Mouse (Mus musculus) inflammation-experienced regulatory T-cells, adult 16 weeks (primary cell): ENCODE measurements around the gene Cramp1l. TPM values are rescaled to one million over a fixed set of nuclear protein-coding genes. Genes with fewer than 3 reads are reported as not detected.

Experiments
- polyA plus RNA-seq: library from polyadenylated mRNA; unstranded; fragments of 100-300 nt; shearing (Covaris generic); gene quantifications from one replicate; pipeline ENCODE4 v1.2.1, GENCODE M21; 2017

The Cramp1l gene
- polyA plus RNA-seq: 5.3 TPM

DNA sequence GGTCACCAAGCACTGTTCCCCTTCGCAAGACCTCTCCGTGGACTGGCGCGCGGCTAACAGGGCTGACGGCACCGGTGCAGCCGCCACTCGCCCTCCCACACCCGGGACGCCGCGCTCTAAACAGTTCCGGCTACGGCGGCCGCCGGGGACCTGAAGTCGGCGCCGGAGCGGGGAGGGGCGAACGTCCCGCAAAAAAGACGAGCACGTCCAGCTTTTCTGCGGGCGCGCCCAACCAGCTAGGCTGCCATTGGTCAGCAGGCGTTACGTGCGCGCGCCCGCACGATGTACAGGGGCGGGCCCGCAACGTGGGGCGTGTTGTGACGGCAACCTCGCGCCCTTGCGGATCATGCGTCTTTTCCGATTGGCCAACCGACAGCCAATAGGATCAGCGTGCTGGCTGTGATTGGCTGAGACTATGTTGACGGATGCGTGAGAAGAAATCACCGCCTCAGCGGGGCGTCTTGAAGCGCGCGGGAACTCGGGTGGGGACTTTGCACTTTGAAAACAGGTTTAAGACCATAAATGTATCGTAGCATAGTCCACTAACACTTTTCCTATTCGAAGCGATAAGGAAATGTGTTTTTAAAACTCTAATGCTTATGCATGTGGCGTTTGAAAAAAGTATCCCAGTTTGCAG is at the start of gene Cramp1l, which contains the start of gene Ift140:
Cramp1l (minus strand) TSS at position 134 of the 637 bp plus-strand sequence.
Ift140 (plus strand) TSS at position 431 of the 637 bp plus-strand sequence.

DNA sequence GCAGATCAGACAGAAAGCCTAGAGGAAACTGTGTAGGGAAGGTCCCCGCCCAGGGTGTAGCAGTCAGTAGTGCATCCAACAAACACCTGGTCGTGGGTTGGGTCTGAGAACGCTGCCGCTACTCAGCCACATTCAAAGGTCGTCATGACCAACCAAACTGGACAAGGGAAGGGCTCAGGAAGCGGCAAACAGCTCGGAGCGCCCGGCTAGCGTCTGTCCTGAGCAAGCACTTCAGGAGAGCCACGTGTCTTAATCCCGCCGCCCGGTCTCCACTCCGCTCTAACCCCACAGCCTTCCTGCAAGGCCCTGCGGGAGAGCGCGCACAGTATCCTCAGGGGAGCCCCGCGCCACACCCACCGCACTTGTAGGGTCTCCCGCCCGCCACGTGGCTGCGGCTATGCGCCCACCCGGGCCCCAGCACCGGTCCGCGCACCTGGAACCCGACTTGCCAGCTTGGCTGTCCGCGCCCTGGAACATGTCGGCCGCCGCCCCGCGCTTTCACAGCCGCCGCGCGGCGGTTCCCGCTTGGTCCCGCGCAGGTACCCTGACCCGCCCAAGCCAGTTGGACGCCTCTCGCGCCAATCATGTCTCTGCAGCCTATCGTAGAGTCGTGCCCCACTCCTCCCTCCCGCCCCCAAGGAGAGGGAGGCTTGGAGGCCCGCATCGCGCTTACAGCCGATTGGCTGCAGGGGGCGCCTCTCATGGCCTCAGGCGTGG is 55.3 kb downstream of the Cramp1l start, which contains the start of gene Jpt2:
Jpt2 (minus strand) TSS at position 555 of the 717 bp plus-strand sequence.

DNA sequence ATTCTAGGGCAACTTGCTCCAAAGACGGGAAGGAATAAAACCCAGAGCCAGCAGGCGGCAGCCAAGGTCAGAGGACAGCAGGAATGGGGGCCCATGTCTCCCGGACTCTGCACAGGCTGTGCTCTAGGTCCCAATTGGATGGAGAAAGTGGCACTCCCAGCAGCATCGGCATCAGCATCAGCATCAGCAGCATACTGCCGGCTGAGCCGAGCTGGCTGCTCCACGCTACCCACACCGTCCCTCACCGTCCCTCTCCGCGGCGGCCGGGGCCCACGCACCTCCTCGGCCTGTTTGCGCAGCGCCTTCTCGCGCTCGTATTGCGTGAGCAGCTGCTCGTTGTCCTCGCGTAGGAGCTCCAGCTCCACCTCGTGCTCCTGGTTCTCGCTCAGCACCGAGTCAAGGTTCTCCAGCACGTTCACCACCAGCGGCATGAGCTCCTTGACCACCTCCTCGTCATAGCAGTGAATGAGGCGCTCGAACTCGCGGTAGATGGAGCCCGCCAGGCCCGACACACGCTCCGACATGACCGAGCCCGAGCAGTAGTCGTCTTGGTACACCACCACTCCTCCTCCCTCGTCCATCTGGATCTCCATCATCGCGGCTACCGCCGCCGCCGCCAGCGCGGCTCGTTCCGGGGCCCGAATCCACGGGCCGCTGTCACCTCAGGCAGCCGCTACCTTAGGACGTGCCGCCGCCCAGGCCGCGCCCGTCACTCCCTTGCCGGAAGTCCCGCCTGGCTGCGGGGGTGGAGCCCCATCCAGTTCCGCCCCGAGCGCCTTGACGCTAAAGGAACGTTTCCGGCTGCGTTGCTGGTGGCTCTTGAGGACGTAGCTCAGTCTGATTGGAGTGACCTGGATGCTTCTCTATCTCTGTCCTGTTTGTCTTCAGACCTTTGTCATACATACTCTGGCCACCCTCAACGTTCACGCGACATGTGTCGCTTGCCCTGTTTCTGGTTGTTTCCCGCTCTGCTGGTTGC is 79.0 kb downstream of the Cramp1l start, which contains the start of gene Mapk8ip3:
Mapk8ip3 (minus strand) TSS at position 719 of the 979 bp plus-strand sequence.

Other genes with a start within 250 kb of the Cramp1l start
- gene Meiob, start 211.5 kb downstream of the Cramp1l start, polyA plus RNA-seq: not detected
- gene Hagh, start 175.6 kb downstream of the Cramp1l start, polyA plus RNA-seq: 43.8 TPM
- 3.7 TPM for gene Fahd1, start 165.4 kb downstream of the Cramp1l start, polyA plus RNA-seq
- not detected for gene Igfals, start 149.8 kb downstream of the Cramp1l start, polyA plus RNA-seq
- 118 TPM for gene Nubp2, start 129.4 kb downstream of the Cramp1l start, polyA plus RNA-seq
- 64.4 TPM for gene Spsb3, start 129.1 kb downstream of the Cramp1l start, polyA plus RNA-seq
- 62.4 TPM for gene Eme2, start 120.7 kb downstream of the Cramp1l start, polyA plus RNA-seq
- gene Mrps34, start 120.7 kb downstream of the Cramp1l start, polyA plus RNA-seq: 54.0 TPM
- gene Nme3, start 119.3 kb downstream of the Cramp1l start, polyA plus RNA-seq: 69.0 TPM
- gene Mapk8ip3, start 78.8 kb downstream of the Cramp1l start, polyA plus RNA-seq: 67.7 TPM
- 37.8 TPM for gene Jpt2, start 55.1 kb downstream of the Cramp1l start, polyA plus RNA-seq
- gene Ift140, start 297 bp upstream of the Cramp1l start, polyA plus RNA-seq: 33.4 TPM
- 1.5 TPM for gene Tmem204, start 67.8 kb upstream of the Cramp1l start, polyA plus RNA-seq
- 32.2 TPM for gene Telo2, start 100.2 kb upstream of the Cramp1l start, polyA plus RNA-seq
- not detected for gene Ptx4, start 105.0 kb upstream of the Cramp1l start, polyA plus RNA-seq
- gene Clcn7, start 117.6 kb upstream of the Cramp1l start, polyA plus RNA-seq: 49.3 TPM
- gene Ccdc154, start 146.7 kb upstream of the Cramp1l start, polyA plus RNA-seq: not detected
- gene Gm38655, start 159.7 kb upstream of the Cramp1l start, polyA plus RNA-seq: not detected
- 30.9 TPM for gene BC003965, start 168.8 kb upstream of the Cramp1l start, polyA plus RNA-seq
- 51.0 TPM for gene Unkl, start 172.6 kb upstream of the Cramp1l start, polyA plus RNA-seq
- 107 TPM for gene Gnptg, start 224.3 kb upstream of the Cramp1l start, polyA plus RNA-seq
- gene Tsr3, start 224.4 kb upstream of the Cramp1l start, polyA plus RNA-seq: 53.4 TPM
- gene Baiap3, start 240.6 kb upstream of the Cramp1l start, polyA plus RNA-seq: 69.0 TPM